Mouse (Mus musculus) CH12.LX (cell line): ENCODE measurements at regions not wholly inside any gene's neighbourhood (a gene's known extent, or its start where the extent isn't known, plus 50 kb on each side); places are given as distances from the start of the nearest gene placed in this dataset.

Experiments
- CTCF ChIP-seq, 2 experiments: IDR thresholded peaks in 1 of 2; conservative IDR thresholded peaks in 1 of 2; 2 replicates each; pipeline ENCODE4 v1.5.1; 2011 to 2012; ENCODE audit warnings: low read depth in 2 of 2, low read length in 2 of 2, improper control_type of control experiment in 1 of 2, inconsistent platforms in 1 of 2, mild to moderate bottlenecking in 1 of 2, moderate library complexity in 1 of 2
- MXI1 ChIP-seq: IDR thresholded peaks from 2 replicates; pipeline ENCODE4 v1.6.1; 2011; ENCODE audit warnings: mild to moderate bottlenecking, low read depth, low read length, improper control_type of control experiment
- POLR2A ChIP-seq: IDR thresholded peaks from 2 replicates; pipeline ENCODE4 v1.6.1; 2011; ENCODE audit warnings: low read depth, mild to moderate bottlenecking, improper control_type of control experiment, low read length
- RAD21 ChIP-seq: IDR thresholded peaks from 2 replicates; pipeline ENCODE4 v1.6.1; 2011; ENCODE audit warnings: low read depth, mild to moderate bottlenecking, low read length, improper control_type of control experiment, moderate library complexity
- SIN3A ChIP-seq: IDR thresholded peaks from 2 replicates; pipeline ENCODE4 v1.6.1; 2012; ENCODE audit warnings: low read length, improper control_type of control experiment, inconsistent platforms
- TCF12 ChIP-seq: IDR thresholded peaks from 2 replicates; pipeline ENCODE4 v1.6.1; 2014; ENCODE audit warnings: low read depth, mild to moderate bottlenecking, inconsistent platforms, low read length, improper control_type of control experiment
- USF1 ChIP-seq: IDR thresholded peaks from 2 replicates; pipeline ENCODE4 v1.6.1; 2014; ENCODE audit warnings: low read depth, mild to moderate bottlenecking, inconsistent platforms, low read length, improper control_type of control experiment
- ZNF384 ChIP-seq: IDR thresholded peaks from 2 replicates; pipeline ENCODE4 v1.6.1; 2012; ENCODE audit warnings: low read depth, low read length, improper control_type of control experiment, inconsistent platforms

DNA sequence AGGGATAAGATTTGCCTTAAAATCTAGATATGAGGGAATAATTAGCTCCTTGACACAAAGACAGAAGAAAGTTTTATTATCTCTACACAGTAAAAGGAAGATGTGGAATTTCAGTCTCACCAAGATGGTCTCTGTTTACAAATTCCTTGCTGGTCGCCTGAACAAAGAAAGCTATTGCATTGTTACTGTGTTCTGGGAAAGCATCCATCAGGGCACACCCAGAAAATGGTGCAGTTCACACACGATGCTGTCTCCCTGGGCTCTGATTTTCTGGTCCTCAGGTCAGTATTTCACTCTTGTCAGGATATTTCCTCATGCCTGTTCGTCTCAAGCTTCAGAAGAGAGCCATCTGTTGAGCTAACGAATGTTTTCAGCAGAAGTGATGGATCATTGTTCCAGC, 267.2 kb upstream of the Gadl1 start:
- TF ChIP-seq SIN3A (no peak), CTCF (conservative IDR thresholded peaks at IDR 0.05 in 1 of 2, IDR thresholded peaks at IDR 0.05 in 1 of 2; ENCODE audit: low read depth in 2 of 2, low read length in 2 of 2) (no peak), MXI1 (no peak), ZNF384 (no peak), RAD21 (no peak), POLR2A (no peak), TCF12 (no peak), USF1 (no peak)
